Mouse (Mus musculus): ENCODE measurements around the gene Dip2c.

The Dip2c gene

DNA sequence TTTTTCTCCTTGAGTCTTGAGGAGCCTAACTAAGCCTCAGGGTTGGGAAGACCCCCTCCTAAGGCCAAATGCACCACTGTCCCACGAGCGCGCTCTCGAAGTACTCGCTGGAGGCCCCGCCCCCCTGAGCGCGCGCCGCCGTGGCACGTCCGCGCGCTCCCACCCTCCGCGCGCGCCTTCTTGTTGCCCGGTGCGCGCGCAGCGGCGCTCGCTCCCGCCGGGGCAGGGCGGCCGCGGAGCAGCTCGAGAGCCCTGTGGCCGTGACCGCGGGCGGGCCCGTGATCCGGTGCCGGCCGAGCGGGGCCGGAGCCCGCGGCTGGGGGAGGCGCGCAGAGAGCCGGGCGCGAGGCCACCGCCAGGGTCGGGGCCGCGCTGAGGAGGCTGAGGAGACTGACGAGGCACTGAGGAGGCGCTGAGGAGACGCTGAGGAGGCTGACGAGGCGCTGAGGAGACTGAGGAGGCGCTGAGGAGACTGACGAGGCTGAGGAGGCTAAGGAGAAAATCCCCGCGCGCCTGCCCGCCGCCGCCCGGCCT is at the start of gene Dip2c:
Gene Dip2c (plus strand): TSS at position 207 of the 534 bp plus-strand sequence.
- peak; percentile 73 to 78 for DNase-seq

- DNase-seq, result no peak
Measured at GRCm38 (mm10) chr13:9227078-9227477, 49.2 kb upstream of the Dip2c start.

DNA sequence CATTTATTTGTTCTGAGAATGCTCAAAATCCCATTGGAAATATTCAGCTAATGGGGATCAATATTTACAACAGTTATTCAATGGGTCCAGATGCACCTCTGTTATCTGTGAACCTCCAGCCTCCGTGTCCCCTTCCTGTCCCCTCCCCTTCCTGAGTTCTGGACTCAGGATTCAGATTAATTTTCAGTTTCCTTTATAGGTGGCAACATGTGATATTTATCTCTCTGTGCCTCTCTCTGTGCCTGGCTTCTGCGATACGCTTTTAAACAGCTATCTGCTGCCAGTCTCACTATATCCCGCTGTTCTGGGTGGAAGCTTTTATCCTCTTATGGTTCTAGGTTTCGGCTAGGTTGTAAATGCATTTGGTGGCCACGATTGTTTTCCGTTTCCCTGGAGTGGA is 38.8 kb upstream of the Dip2c start:
- DNase-seq, result no peak

GRCm38 (mm10) chr13:9239127-9239526 is 37.2 kb upstream of the Dip2c start:
- no peak for DNase-seq

GRCm38 (mm10) chr13:9239631-9240236 is 36.6 kb upstream of the Dip2c start:
- DNase-seq, result no peak

DNA sequence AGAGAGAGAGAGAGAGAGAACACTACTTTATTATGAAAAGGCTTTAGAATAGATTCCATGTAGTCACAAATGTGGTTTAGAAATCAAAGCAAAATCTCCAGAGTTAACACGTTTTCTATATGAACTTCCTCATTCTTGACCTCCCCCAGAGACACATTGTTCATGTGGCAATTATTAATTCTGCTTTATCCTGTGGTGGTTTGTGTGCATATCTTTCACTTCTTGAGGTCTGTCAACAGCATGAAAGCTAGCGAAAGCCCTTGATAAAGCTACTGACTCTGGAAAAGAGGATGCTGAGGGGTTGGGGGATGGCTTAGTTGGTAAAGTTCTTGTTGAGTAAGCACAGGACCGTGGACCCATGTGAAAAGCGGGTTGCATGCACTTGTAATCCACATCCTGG is 14.6 kb upstream of the Dip2c start:
- DNase-seq, result no peak

GRCm38 (mm10) chr13:9265516-9265915 is 10.8 kb upstream of the Dip2c start:
- DNase-seq, result no peak

DNA sequence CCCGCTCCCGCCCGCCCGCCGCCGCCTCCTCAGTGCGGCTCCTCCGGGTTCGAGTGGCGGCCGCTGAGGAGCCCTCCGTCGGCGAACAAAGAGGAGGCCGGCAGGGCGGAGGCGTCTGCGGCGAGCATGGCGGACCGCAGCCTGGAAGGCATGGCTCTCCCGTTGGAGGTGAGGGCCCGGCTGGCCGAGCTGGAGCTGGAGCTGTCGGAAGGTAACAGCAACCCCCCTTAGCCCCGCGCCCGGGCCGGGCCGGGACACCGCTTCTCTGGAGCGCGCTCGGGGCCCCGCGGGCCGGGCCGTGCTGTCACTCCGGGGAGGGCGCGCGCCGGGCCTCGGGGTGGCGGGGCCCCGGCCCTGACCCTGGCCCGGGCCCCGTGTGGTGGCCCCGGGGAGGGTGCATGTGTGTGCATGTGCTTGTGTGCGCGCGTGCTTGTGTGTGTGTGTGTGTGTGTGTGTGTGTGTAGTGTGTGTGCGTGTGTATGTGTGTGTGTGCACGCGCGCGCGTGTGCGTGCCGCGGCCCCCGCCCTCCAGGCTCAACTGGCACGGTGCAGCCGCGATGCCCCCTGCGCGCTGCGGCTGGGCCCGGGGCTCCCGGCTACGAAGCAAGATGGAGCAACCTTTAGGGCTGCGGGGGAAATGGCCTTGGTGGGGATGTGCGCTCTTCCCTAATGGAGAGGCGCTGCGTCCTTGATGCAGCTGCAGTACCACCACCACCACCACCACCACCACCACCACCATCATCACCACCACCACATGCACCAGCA is 710 bp downstream of the Dip2c start:
- peak; percentile 41 to 51 for DNase-seq

DNA sequence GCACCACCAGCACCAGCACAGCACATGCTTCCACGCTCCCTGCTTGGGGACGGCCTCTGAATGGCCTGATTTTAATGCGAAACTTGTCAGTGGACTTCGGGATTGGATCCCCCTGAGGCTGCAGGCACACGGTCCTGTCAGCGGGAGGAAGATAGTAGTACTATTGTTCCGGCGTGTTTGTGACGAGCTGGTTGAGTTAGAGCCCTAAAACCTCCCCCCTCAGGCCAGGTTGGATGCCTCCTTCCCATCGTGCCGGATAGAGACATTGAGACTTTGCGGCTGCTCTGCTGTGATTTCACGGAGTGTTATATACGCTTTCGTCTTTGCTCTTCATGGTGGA is 1.3 kb downstream of the Dip2c start:
- DNase-seq, result peak in 1 of 2 experiments; percentile 3

DNA sequence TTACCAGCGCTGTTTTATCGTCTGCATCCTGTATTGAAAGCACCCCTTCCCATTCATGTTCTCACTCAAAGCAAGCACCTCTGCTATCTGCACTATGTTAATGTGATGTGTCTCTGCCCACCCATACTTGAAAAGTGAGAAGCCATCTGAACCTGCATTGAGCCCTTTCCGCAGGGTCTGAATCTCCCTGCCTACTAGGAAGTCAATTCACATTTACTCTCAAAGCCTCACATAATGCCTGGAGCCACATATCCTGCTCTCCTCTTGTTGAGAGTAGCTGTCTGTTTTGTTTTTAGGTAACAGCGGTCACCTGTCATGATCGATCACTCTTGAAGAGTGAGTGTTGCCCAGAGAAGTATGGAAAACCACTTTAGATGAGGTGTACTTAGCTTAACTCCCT is 2.3 kb downstream of the Dip2c start:
- no peak for DNase-seq

DNA sequence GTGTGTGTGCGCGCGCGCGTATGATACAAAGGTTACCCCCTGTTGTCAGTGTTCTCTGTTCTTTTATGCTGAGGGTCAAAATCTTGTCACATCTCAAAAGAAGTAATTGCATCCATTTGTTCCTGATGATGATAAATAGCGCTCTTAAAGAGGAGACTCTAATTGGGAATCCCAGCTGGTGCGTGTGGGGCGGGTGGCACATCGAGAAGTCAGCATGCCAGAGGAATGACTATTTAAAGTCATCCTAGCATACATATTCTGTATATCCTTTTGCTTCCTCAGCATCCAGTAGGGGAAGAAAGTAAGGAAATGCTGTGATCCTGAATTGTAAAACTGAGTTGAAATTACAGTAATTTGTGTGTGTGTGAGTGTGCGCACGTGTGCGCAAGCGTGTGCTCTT is 6.7 kb downstream of the Dip2c start:
- no peak for DNase-seq

GRCm38 (mm10) chr13:9289916-9290315 is 13.6 kb downstream of the Dip2c start:
- DNase-seq, result no peak

DNA sequence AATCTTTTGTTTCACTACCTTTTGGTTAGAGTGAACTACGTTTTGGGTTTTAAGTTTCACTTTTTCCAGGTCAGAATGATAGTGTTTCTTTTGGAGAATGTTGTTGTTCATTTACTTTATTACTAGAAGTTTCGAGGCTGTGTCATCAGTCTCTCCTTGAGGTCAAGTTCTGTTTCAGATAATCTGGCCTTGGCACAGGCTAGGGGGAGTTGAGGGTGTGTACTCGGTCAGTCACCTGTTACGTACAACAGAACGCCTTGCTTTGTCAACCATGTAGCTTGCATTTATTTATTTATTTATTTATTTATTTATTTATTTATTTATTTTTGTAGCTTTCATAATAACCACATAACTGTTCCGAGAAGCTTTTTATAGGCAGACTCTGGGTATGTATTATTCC is 20.0 kb downstream of the Dip2c start:
- DNase-seq, result no peak

GRCm38 (mm10) chr13:9297266-9297665 is 20.9 kb downstream of the Dip2c start:
- DNase-seq, result no peak

DNA sequence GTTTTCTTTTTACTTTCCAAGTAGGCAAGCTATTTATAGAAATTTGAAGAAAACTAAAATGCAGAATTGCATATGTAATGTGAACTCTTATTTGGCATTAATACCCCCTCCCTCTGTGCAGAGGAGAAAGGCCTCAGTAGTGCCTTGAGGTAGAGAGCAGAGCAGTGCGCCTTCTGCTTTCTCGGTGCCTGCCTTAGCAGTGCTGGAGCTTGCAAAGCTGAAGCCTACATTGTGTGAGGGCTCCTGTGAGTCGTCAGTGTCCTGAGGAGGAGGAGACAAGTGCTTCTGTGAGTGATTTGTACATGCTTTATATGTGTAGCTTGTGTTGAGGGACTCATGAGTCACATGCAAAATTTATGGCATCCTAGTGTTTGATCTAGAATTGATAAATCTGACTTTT is 21.4 kb downstream of the Dip2c start:
- no peak for DNase-seq

- DNase-seq, result no peak
Measured at GRCm38 (mm10) chr13:9299657-9300056, 23.3 kb downstream of the Dip2c start.

DNA sequence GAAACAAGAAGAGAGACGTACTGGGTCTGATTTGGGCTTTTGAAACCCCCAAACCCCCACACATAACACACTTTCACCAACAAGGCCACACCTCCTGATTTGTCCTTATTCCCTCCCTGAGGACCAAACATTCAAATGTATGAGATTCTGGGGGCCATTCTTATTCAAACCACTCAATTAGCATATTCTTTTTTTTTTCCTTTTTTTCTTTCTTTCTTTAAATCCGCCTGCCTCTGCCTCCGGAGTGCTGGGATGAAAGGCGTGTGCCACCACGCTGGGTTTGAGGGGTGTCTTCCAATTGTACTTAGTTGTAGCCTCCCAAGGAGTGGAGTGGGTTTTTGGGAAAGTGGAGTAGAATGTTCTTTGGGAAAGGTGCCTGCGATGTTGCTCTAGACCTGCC is 32.5 kb downstream of the Dip2c start:
- DNase-seq, result no peak

GRCm38 (mm10) chr13:9310806-9311205 is 34.5 kb downstream of the Dip2c start:
- DNase-seq, result no peak

- DNase-seq, result no peak
Measured at GRCm38 (mm10) chr13:9312916-9313315, 36.6 kb downstream of the Dip2c start.

DNA sequence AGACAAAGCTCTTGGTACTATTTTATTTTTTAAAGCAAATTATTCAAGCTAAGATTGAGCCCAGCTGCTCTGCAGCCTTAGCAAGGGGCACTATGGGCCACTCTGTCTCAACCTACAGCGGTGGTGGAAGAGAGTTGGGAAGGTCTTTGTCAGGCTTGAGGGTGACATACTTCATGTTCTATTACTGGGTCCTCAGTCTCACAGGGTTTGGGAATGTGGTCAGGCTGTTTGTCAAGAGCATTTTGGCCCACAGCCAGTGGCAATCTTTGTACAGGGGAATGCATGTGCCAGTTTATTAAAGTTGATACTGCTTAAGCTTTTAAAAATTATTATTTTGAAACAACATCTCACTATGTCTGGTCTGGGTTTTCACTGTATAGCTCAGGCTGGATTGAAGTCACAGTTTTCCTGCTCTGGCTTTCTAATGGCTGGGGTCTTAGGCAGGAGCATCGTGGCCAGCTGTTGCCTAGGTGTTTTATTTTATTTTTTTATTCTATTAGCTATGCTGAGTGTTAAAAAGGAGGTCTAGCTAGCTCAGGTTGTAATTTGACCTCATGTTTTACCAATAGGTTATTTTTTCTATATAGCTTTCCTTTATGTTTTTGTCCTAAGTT is 37.9 kb downstream of the Dip2c start:
- DNase-seq, result no peak

DNA sequence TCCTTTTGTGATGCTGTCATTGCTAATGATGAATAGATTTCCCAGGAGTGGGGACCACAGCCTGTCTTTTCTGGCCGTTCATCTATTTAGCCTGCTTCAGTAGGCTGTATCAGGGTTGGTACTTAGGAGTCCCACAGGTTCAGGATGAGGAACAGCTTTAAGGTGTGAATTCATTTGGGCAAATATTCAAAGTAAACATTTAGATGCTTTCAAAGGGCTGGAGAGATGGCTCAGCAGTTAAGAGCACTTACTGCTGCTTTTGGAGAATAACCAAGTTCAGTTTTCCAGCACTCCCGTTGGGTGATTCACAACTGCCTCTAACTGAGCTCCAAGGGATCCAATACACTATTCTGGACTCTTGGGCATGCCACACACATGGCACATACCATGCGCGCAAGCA is 38.4 kb downstream of the Dip2c start:
- no peak for DNase-seq

DNA sequence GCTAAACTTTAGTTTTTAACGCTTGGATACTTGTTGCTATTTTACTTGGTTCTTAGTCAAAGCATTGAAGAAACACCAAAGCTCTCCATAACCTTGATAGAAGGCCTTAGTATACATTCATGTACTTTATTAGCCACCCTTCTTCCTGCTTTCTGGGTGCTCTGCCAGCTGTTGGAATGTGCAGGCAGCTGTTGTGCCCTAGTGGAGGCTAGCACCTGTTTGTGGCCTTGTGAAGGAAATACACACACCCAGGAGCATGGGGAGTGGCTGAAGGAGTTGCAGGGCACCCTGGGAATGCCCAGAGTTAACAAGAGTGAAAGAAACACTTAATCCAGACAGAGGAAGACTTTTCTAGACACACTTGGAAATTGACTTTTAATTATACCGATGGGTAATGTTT is 43.4 kb downstream of the Dip2c start:
- DNase-seq, result no peak

DNA sequence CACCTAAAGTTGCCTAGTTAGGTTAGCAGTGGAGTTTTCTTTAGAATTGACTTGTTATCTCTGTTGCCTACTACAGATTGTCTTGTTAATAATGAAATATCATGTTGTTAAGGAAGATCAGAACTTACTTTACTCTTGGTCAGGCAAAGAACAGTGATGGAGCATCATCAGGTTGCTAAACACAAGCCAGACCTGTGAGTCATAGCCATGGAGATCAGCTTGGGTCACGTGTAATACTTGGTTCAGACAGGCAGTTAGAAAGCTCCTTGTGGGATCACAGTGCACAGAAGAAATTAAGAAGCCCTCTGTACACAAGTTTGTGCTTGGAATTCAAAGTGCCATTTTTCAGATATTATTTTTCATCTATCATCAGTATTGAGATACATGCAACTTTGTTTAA is 48.9 kb downstream of the Dip2c start:
- DNase-seq, result no peak

- no peak for DNase-seq
Measured at GRCm38 (mm10) chr13:9329307-9329915, 53.1 kb downstream of the Dip2c start.

Data from thymus, postnatal 36 days (tissue).